ENCODE assay signal across 8 mouse cellular contexts in the genomic region with DNA sequence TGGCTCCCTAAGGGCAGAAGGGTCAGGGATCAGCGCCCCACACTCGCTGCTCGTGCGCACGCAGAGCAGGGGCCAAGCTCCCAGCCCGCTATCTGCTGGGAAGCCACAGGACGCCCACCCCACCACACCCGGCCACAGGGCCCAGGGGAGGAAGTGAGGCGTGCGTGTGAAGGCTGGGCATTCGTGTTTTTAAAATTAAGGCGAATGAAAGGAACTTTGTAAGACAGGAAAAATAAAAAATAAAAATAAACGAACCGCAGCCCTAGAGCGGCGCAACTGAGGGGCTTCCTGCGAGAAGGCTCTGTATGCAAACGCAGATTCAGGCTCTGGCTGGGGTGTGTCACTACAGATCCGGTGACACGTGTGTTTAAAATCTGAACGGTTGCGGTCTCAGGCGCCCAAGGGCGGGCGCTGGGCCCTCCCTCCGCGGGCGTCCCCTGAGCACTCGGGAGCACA. TPM values are rescaled to one million over a fixed set of nuclear protein-coding genes. Genes with fewer than 3 reads are reported as not detected.
DNase-seq lines count a peak whose midpoint lies in the region; ATAC-seq and TF ChIP-seq lines count a peak whose summit lies in the region.

No protein-coding gene starts in this region.

- H3K4me2 ChIP-seq in hindbrain, embryonic 15.5 days, result peak overlapping the region; percentile 39
- peak overlapping the region; percentile 99 for H3K4me2 ChIP-seq in liver, embryonic 16.5 days (ENCODE audit: low read depth, low read length)
- H3K4me2 ChIP-seq in neural tube, embryonic 15.5 days, result peak overlapping the region; percentile 95

- no peak for DNase-seq in testis, postnatal 14 days (ENCODE audit: low spot score)
- DNase-seq in forebrain, embryonic 10.5 days (ENCODE audit: extremely low spot score, low spot score), result peak; percentile 43
- no peak for DNase-seq in layer of hippocampus, adult 9-10 months (ENCODE audit: low spot score)
- DNase-seq in right cerebral cortex, adult 18-20 months, result no peak

- peak overlapping the region; percentile 1; the same call in 1 of the 2 replicates for H3K4me3 ChIP-seq in testis, adult 2 months (ENCODE audit: control insufficient read depth, low read depth, low read length)
- H3K4me3 ChIP-seq in forebrain, embryonic 10.5 days, result peak overlapping the region; percentile 92
- no peak overlapping the region; the same call in 1 of the 2 replicates for H3K4me3 ChIP-seq in hindbrain, embryonic 15.5 days
- H3K4me3 ChIP-seq in liver, embryonic 16.5 days (ENCODE audit: low read depth, low read length), result peak overlapping the region; percentile 94
- H3K4me3 ChIP-seq in neural tube, embryonic 15.5 days (replicated peaks), result peak overlapping the region; percentile 14; the same call in 1 of the 2 replicates

- no peaks in the 10 kb centered on the region for H3K36me3 ChIP-seq in testis, adult 2 months (ENCODE audit: control insufficient read depth, insufficient read depth, low read length)
- H3K36me3 ChIP-seq in forebrain, embryonic 10.5 days (replicated peaks), result peaks cover 17% of the 10 kb centered on the region
- no peaks in the 10 kb centered on the region for H3K36me3 ChIP-seq in hindbrain, embryonic 15.5 days
- H3K36me3 ChIP-seq in liver, embryonic 16.5 days (ENCODE audit: control insufficient read depth, insufficient read depth), result peaks cover 14% of the 10 kb centered on the region
- peaks cover 3% of the 10 kb centered on the region for H3K36me3 ChIP-seq in neural tube, embryonic 15.5 days

- no peak for TF ChIP-seq CTCF in testis, adult 2 months (IDR thresholded peaks at IDR 0.05; ENCODE audit: control insufficient read depth, insufficient read depth, insufficient replicate concordance, low read depth, low read length)

- no peaks in the 10 kb centered on the region for H3K9me3 ChIP-seq in forebrain, embryonic 10.5 days
- H3K9me3 ChIP-seq in hindbrain, embryonic 15.5 days, result no peaks in the 10 kb centered on the region
- H3K9me3 ChIP-seq in liver, embryonic 16.5 days (replicated peaks; ENCODE audit: control insufficient read depth, low read length), result no peaks in the 10 kb centered on the region
- H3K9me3 ChIP-seq in neural tube, embryonic 15.5 days (replicated peaks), result no peaks in the 10 kb centered on the region

- 3% methylated on average over 29 of the region's 29 CpGs for WGBS in forebrain, embryonic 10.5 days
- 5% methylated on average over 29 of the region's 29 CpGs for WGBS in hindbrain, embryonic 15.5 days
- 3% methylated on average over 29 of the region's 29 CpGs for WGBS in liver, embryonic 16.5 days (ENCODE audit: insufficient replicate concordance)
- WGBS in neural tube, embryonic 15.5 days, result 8% methylated on average over 29 of the region's 29 CpGs

- H3K27me3 ChIP-seq in testis, adult 2 months (ENCODE audit: control insufficient read depth, insufficient read depth, low read length), result no peaks in the 10 kb centered on the region
- peaks cover 30% of the 10 kb centered on the region for H3K27me3 ChIP-seq in forebrain, embryonic 10.5 days (ENCODE audit: poor library complexity, severe bottlenecking)
- 0 out of 2 replicates have a peak, but pooled peaks cover 4% of the 10 kb centered on the region for H3K27me3 ChIP-seq in hindbrain, embryonic 15.5 days
- no peaks in the 10 kb centered on the region for H3K27me3 ChIP-seq in liver, embryonic 16.5 days (ENCODE audit: control insufficient read depth, insufficient read depth, low read depth, low read length)
- peaks cover 9% of the 10 kb centered on the region for H3K27me3 ChIP-seq in neural tube, embryonic 15.5 days (replicated peaks)

- no peak for TF ChIP-seq POLR2A in testis, adult 2 months (IDR thresholded peaks at IDR 0.05; ENCODE audit: control insufficient read depth, low read depth, low read length)

- H3K9ac ChIP-seq in hindbrain, embryonic 15.5 days, result no peak overlapping the region
- H3K9ac ChIP-seq in liver, embryonic 16.5 days (ENCODE audit: low read depth, low read length), result peak overlapping the region; percentile 52
- 0 out of 2 replicates have a peak overlapping the region, but pooled peaks have one; percentile 7 for H3K9ac ChIP-seq in neural tube, embryonic 15.5 days (replicated peaks)

- peaks cover 32% of the 10 kb centered on the region for H3K4me1 ChIP-seq in testis, adult 2 months (ENCODE audit: control insufficient read depth, insufficient read depth, low read length)
- peaks cover 71% of the 10 kb centered on the region for H3K4me1 ChIP-seq in forebrain, embryonic 10.5 days
- H3K4me1 ChIP-seq in hindbrain, embryonic 15.5 days (replicated peaks), result peaks cover 40% of the 10 kb centered on the region
- H3K4me1 ChIP-seq in liver, embryonic 16.5 days (ENCODE audit: control insufficient read depth, low read depth, low read length), result peaks cover 57% of the 10 kb centered on the region
- H3K4me1 ChIP-seq in neural tube, embryonic 15.5 days, result peaks cover 44% of the 10 kb centered on the region

- ATAC-seq in hindbrain, embryonic 15.5 days (ENCODE audit: low FRiP score, low read depth), result no peak
- ATAC-seq in liver, embryonic 16.5 days (ENCODE audit: low read depth), result no peak
- ATAC-seq in neural tube, embryonic 15.5 days (ENCODE audit: low FRiP score), result no peak

- peak overlapping the region; percentile 59 for H3K27ac ChIP-seq in testis, adult 2 months (ENCODE audit: control insufficient read depth, insufficient read depth, low read depth, low read length)
- H3K27ac ChIP-seq in forebrain, embryonic 10.5 days, result peak overlapping the region; percentile 98
- H3K27ac ChIP-seq in hindbrain, embryonic 15.5 days (replicated peaks), result no peak overlapping the region
- H3K27ac ChIP-seq in liver, embryonic 16.5 days (ENCODE audit: low read length), result peak overlapping the region; percentile 98
- H3K27ac ChIP-seq in neural tube, embryonic 15.5 days (replicated peaks), result no peak overlapping the region

RNA-seq across cellular contexts. Expression of a gene that starts 1.4 kb away (rescaled TPM):
- 12.1 and 13.6 TPM in 2 replicates for polyA plus RNA-seq in testis, adult 2 months (2012; rRNA removed)
- polyA plus RNA-seq in forebrain, embryonic 10.5 days (2016; fragmentation: Nextera tagmentation; extraction: Ambion mirVana), result 38.0 and 38.2 TPM in 2 replicates
- 19.3 and 19.5 TPM in 2 replicates for polyA plus RNA-seq in hindbrain, embryonic 15.5 days (2015; fragmentation: Nextera tagmentation; extraction: Ambion mirVana)
- 45.9 and 48.6 TPM in 2 replicates for polyA plus RNA-seq in liver, embryonic 16.5 days (2015; fragmentation: Nextera tagmentation; extraction: Ambion mirVana)
- polyA plus RNA-seq in neural tube, embryonic 15.5 days (2015; fragmentation: Nextera tagmentation; extraction: Ambion mirVana), result 16.8 and 30.2 TPM in 2 replicates

RNA-seq across cellular contexts. Expression of a gene that starts 14.9 kb away (rescaled TPM):
- 3.0 and 3.1 TPM in 2 replicates for polyA plus RNA-seq in testis, adult 2 months (2012; rRNA removed)
- polyA plus RNA-seq in forebrain, embryonic 10.5 days (2016; fragmentation: Nextera tagmentation; extraction: Ambion mirVana), result 2.7 and 2.9 TPM in 2 replicates
- polyA plus RNA-seq in hindbrain, embryonic 15.5 days (2015; fragmentation: Nextera tagmentation; extraction: Ambion mirVana), result 2.9 and 3.4 TPM in 2 replicates
- polyA plus RNA-seq in liver, embryonic 16.5 days (2015; fragmentation: Nextera tagmentation; extraction: Ambion mirVana), result 17.4 and 17.9 TPM in 2 replicates
- 2.3 and 3.5 TPM in 2 replicates for polyA plus RNA-seq in neural tube, embryonic 15.5 days (2015; fragmentation: Nextera tagmentation; extraction: Ambion mirVana)

RNA-seq across cellular contexts. Expression of a gene that starts 19.3 kb away (rescaled TPM):
- polyA plus RNA-seq in testis, adult 2 months (2012; rRNA removed), result 0.09 and 0.22 TPM in 2 replicates
- 0.12 and 0.17 TPM in 2 replicates for polyA plus RNA-seq in forebrain, embryonic 10.5 days (2016; fragmentation: Nextera tagmentation; extraction: Ambion mirVana)
- 0.12 and 0.24 TPM in 2 replicates for polyA plus RNA-seq in hindbrain, embryonic 15.5 days (2015; fragmentation: Nextera tagmentation; extraction: Ambion mirVana)
- 0.69 and 1.6 TPM in 2 replicates for polyA plus RNA-seq in liver, embryonic 16.5 days (2015; fragmentation: Nextera tagmentation; extraction: Ambion mirVana)
- polyA plus RNA-seq in neural tube, embryonic 15.5 days (2015; fragmentation: Nextera tagmentation; extraction: Ambion mirVana), result 0.33 and 5.9 TPM in 2 replicates

RNA-seq across cellular contexts. Expression of a gene that starts 28.0 kb away (rescaled TPM):
- polyA plus RNA-seq in testis, adult 2 months (2012; rRNA removed), result 22.0 and 25.9 TPM in 2 replicates
- polyA plus RNA-seq in forebrain, embryonic 10.5 days (2016; fragmentation: Nextera tagmentation; extraction: Ambion mirVana), result 0.12 and 0.34 TPM in 2 replicates
- polyA plus RNA-seq in hindbrain, embryonic 15.5 days (2015; fragmentation: Nextera tagmentation; extraction: Ambion mirVana), result 1.1 and 2.4 TPM in 2 replicates
- polyA plus RNA-seq in liver, embryonic 16.5 days (2015; fragmentation: Nextera tagmentation; extraction: Ambion mirVana), result 0.05 and 0.08 TPM in 2 replicates
- 1.1 and 1.4 TPM in 2 replicates for polyA plus RNA-seq in neural tube, embryonic 15.5 days (2015; fragmentation: Nextera tagmentation; extraction: Ambion mirVana)

Comparison
In these comparisons a context has a peak if more than half of its experiments do, and no peak if none do; other contexts are left out.
1. H3K27ac ChIP-seq: peak in testis, adult 2 months (single experiment), forebrain, embryonic 10.5 days (single experiment) and liver, embryonic 16.5 days (single experiment); none in hindbrain, embryonic 15.5 days (single experiment) and neural tube, embryonic 15.5 days (single experiment).
2. H3K4me2 ChIP-seq: peak in every context shown above with its lines; median percentile 99 in liver, embryonic 16.5 days; 95 in neural tube, embryonic 15.5 days; 39 in hindbrain, embryonic 15.5 days.